Mouse (Mus musculus) lung, adult 2 months (tissue): ENCODE measurements at regions not wholly inside any gene's neighbourhood (a gene's known extent, or its start where the extent isn't known, plus 50 kb on each side); places are given as distances from the start of the nearest gene placed in this dataset.

Source experiments
- CTCF ChIP-seq: fragments of 200-500 bp; IDR thresholded peaks from 2 replicates; pipeline ENCODE4 v1.5.1; 2011; ENCODE audit warnings: mild to moderate bottlenecking, low read length, control low read depth; ENCODE audit not compliant: insufficient read depth
- POLR2A ChIP-seq: fragments of 200-500 bp; IDR thresholded peaks from 2 replicates; pipeline ENCODE4 v1.6.1; 2011; ENCODE audit warnings: low read depth, mild to moderate bottlenecking, control low read depth, low read length, borderline replicate concordance; ENCODE audit errors: extremely low read depth

DNA sequence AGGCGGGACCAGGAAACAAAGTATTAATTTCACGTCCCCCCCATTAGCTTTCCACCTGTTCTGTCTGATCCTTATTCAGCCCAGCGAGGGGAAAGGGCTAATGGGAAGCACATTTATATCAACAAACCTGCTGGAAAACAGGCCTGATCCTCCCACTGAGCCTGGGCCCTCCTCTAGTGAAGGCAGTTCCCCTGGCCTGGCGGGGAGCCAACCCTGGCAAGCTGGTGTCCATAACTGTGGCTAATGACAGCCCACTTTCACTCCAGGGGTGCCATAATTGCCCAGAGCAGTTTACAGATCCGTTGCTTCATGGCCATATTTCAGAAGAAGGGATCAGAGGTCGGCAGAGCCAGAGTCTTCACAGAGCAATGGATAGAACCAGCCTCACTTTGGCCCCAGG, 301.2 kb upstream of the 1700056E22Rik start:
- TF ChIP-seq CTCF (no peak), POLR2A (no peak)
